Mouse (Mus musculus): Measurements from ENCODE around the gene Dnah5.
A peak's percentile ranks its signal among the peaks of the same experiment; 100 is the strongest.

Gene Dnah5

GRCm38 (mm10) chr15:28203111-28204075 is at the start of gene Dnah5:
Gene Dnah5, plus strand, starts transcription at chr15:28203752.
- DNase-seq (ENCODE audit: low read depth, low spot score), result no peak

DNA sequence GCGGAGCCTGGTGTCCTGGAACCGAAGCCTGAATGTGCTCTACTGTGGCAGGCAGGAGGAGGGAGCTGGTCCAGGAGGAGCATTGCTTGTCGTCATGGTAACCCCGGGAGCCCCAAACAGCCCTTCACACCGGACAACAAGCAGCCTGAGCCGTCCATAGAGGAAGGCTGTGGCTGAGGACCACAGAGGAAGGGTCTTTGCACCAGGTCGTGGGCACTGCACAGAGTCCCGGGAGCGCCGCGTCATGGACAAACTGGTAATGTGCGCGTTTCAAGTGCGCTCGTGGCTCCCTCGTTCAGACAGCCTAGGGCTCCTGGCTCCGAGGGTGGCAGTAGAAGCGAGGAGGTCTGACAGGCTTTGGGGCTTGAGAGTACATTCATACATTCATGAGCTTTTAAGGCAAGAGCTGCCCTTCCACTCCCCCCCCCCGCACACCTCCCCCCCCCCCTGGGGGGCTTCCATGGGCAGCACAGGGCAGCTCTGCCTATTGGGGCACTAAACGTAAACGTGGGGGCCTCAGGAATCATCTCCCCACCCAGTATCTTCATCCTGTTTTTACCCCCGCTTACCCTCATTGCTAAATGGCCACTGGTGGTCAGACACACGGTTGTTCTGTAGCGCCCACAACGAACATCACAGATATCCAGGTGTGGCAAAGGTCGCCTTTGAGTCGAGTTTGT is 48.6 kb upstream of the Dnah5 start:
- DNase-seq (ENCODE audit: low read depth, low spot score), result no peak

- peak; percentile 55 for DNase-seq (ENCODE audit: low read depth, low spot score)
Observed at GRCm38 (mm10) chr15:28158771-28159489, 44.6 kb upstream of the Dnah5 start.

DNA sequence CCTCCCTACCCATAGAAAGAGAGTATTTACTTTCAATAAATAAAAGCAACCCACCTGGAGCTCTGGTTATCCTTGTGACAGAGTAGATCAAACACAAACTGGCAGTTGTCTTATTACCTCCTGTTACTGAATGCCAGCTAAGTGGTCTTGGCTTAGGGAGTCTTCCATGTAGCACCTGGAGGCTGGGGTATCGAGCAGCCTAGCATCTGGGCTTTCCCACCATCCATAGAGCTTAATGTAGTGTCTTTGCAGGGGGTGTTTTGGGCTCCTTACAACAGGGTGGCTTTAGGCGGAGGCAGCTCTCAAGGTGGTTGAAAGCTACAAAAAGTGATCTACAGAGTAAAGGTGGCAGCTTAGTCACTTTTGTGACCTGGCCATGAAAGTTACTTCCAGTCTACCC is 41.3 kb upstream of the Dnah5 start:
- DNase-seq (ENCODE audit: low read depth, low spot score), result no peak

DNA sequence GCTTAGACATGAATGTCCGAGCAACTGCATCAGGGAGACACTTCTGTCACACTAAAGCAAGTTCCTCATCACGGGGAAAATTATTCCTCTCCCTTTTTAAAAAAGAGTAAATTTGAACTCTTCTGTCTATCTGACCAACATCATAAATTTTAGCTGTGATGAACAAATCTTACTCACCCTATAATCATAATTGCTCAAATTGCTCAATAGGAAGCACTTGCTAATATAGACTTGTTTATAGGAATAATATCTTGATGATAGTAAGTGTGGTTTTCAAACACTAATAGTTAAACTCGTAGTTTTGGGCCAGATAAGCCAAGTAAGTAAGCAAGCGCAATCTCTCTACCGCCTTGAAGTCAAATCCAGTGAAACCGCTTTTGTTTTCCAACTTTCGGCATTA is 38.3 kb upstream of the Dnah5 start:
- DNase-seq (ENCODE audit: low read depth, low spot score), result no peak

GRCm38 (mm10) chr15:28166090-28166489 is 37.5 kb upstream of the Dnah5 start:
- no peak for DNase-seq (ENCODE audit: low read depth, low spot score)

DNA sequence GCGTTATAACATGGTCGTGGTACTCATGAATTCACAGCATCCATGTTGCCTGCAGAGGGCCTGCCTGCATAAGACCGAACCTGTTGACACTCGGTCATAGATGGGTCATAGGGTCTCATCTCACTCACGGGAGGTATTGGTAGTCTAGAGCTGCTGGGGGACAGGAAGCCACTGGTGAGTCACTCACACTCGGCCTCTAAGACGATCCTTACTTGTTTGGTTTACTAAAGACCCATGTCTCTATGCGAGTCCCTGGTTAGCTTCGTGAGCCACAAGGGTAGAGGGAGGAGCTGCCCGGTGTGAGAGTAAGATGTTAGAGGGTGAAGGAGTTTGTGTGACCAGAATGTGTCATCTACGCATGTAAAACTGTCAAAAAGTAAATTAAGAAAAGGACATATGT is 24.6 kb upstream of the Dnah5 start:
- DNase-seq (ENCODE audit: low read depth, low spot score), result no peak

GRCm38 (mm10) chr15:28179556-28179955 is 24.0 kb upstream of the Dnah5 start:
- no peak for DNase-seq (ENCODE audit: low read depth, low spot score)

GRCm38 (mm10) chr15:28181862-28182261 is 21.7 kb upstream of the Dnah5 start:
- DNase-seq (ENCODE audit: low read depth, low spot score), result peak; percentile 52

DNA sequence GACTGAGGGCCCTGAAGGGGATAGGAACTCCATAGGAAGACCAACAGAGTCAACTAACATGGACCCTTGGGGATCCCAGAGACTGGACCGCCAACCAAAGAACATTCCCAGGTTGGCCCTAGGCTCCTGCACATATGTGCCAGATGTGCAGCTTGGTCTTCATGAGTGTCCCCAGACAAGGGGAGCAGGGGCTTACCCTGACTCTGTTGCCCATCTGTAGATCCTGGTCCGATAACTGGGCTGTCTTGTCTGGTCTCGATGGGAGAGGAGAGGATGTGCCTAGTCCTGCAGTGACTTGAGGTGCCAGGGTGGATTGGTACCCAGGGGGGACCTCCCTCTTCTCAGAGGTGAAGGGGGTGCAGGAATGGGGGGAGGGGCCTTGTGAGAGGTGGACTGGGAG is 21.0 kb upstream of the Dnah5 start:
- DNase-seq (ENCODE audit: low read depth, low spot score), result no peak

- DNase-seq (ENCODE audit: low read depth, low spot score), result peak; percentile 47
Observed at GRCm38 (mm10) chr15:28187472-28188360, 15.8 kb upstream of the Dnah5 start.

GRCm38 (mm10) chr15:28188361-28189011 is 15.1 kb upstream of the Dnah5 start:
- DNase-seq (ENCODE audit: low read depth, low spot score), result no peak

- DNase-seq (ENCODE audit: low read depth, low spot score), result no peak
Observed at GRCm38 (mm10) chr15:28189668-28190067, 13.9 kb upstream of the Dnah5 start.

DNA sequence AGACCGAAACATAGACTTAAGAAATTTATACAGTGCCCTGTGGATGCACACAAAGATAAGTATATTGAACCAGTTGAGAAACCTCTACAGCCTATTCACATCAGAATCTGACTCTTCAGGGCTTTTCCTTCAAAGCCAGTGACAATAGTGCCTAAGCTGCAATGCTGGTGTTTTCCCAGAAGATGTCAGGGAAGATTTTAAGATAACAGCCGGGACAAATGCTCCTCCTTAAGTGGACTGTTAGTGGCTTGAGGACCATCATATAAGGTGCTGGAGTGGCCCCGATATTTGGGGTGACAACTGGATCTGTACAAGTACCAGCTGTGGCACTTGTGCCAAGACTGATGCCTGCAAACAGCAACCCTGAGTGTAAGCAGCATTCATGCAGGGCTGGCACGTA is 4.9 kb upstream of the Dnah5 start:
- DNase-seq (ENCODE audit: low read depth, low spot score), result no peak

GRCm38 (mm10) chr15:28204626-28205025 is 1.1 kb downstream of the Dnah5 start:
- no peak for DNase-seq (ENCODE audit: low read depth, low spot score)

DNA sequence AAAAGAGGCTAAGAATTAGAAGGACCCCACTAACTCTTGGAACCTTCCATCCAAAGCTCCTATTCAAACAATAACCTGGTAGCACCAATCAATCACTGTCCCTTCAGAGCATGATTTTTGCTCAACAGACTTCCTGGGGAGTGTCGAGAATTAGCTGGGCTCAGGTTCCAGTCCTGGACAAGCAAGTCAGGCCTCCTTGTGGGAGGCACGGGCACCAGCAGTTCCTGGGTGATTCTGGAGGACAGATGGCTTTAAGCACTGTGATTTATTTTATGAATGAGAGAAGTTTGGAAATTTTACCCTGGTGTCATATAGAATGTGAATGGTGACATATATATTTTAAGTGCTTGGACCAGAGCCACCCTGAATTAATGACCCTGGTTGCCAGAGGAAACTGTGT is 4.0 kb downstream of the Dnah5 start:
- no peak for DNase-seq (ENCODE audit: low read depth, low spot score)

- DNase-seq (ENCODE audit: low read depth, low spot score), result no peak
Observed at GRCm38 (mm10) chr15:28213057-28213456, 9.5 kb downstream of the Dnah5 start.

- no peak for DNase-seq (ENCODE audit: low read depth, low spot score)
Observed at GRCm38 (mm10) chr15:28216358-28216757, 12.8 kb downstream of the Dnah5 start.

DNA sequence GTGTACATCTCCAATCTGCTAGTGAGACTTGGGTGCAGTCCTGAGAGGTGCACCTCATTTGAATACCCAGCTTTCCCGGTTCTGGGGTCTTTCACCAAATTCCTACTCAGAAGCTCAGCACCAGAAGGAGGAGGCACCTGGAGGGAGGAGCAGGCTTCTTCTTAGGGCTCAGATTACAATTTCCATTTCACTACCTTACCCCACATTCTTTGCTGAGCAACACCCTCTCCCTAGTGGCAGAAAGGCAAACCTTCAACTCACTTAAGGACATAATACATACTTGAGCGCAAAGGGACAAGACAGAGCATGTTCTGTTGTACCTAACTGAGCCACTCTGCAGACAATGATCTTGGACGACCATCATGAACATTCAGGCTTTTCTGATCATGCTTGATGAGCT is 23.8 kb downstream of the Dnah5 start:
- no peak for DNase-seq (ENCODE audit: low read depth, low spot score)

- no peak for DNase-seq (ENCODE audit: low read depth, low spot score)
Observed at GRCm38 (mm10) chr15:28260250-28260649, 56.7 kb downstream of the Dnah5 start.

DNA sequence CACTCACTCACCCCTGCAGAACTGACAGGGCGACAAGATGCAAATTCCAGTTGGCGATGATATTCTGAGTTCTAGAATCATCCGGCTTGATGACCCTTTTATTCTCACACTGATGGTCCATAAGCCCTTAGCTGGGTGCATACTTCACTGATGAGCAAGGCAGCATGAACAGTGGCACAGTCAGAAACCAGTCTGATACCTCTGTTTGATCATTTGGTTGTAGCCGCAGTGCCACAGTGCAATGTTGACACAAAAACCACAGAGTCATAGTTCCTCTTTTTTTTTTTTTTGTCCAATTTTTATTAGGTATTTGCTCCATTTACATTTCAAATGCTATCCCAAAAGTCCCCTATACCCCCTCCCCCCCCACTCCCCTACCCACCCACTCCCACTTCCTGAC is 95.9 kb downstream of the Dnah5 start:
- no peak for DNase-seq (ENCODE audit: low read depth, low spot score)
